Mouse (Mus musculus) neural tube, embryonic 12.5 days (tissue): ENCODE measurements at regions not wholly inside any gene's neighbourhood (a gene's known extent, or its start where the extent isn't known, plus 50 kb on each side); places are given as distances from the start of the nearest gene placed in this dataset.
A peak's percentile ranks its signal among the peaks of the same experiment; 100 is the strongest.

ENCODE experiments used
- ATAC-seq: fragments of 200-750 bp; cut with Nextera tagmentation; 2 replicates; pipeline ENCODE4 v1.8.0; 2017; ENCODE audit warnings: low read depth, mild to moderate bottlenecking, moderate TSS enrichment, moderate library complexity; ENCODE audit not compliant: low FRiP score
- H3K27ac ChIP-seq: fragments of 300-500 bp; sonication (generic); 2 replicates; pipeline ENCODE4 v1.5.1; 2016
- H3K27me3 ChIP-seq: fragments of 300-500 bp; sonication (generic); replicated peaks from 2 replicates; pipeline ENCODE4 v1.6.1; 2016; ENCODE audit warnings: mild to moderate bottlenecking
- H3K36me3 ChIP-seq: fragments of 300-500 bp; sonication (generic); 2 replicates; pipeline ENCODE4 v1.6.1; 2016; ENCODE audit warnings: mild to moderate bottlenecking
- H3K4me1 ChIP-seq: fragments of 300-500 bp; sonication (generic); 2 replicates; pipeline ENCODE4 v1.6.1; 2016
- H3K4me2 ChIP-seq: fragments of 300-500 bp; sonication (generic); replicated peaks from 2 replicates; pipeline ENCODE4 v1.6.1; 2016; ENCODE audit warnings: mild to moderate bottlenecking
- H3K4me3 ChIP-seq: fragments of 300-500 bp; sonication (generic); 2 replicates; pipeline ENCODE4 v1.5.1; 2016
- H3K9ac ChIP-seq: fragments of 300-500 bp; sonication (generic); 2 replicates; pipeline ENCODE4 v1.6.1; 2016; ENCODE audit warnings: mild to moderate bottlenecking
- H3K9me3 ChIP-seq: fragments of 300-500 bp; sonication (generic); 2 replicates; pipeline ENCODE4 v1.6.1; 2016; ENCODE audit warnings: mild to moderate bottlenecking
- WGBS: fragments of 180-500 bp; shearing (Covaris S2); methylation state at CpG from one replicate; pipeline ENCODE4 v1.1.7; 2016; 5-methylcytosine and 5-hydroxymethylcytosine counted together

- Histone ChIP-seq H3K27me3 (no peaks in the 10 kb centered on the region), H3K9ac (no peak overlapping the region), H3K4me2 (no peak overlapping the region), H3K27ac (no peak overlapping the region), H3K36me3 (no peaks in the 10 kb centered on the region), H3K9me3 (no peaks in the 10 kb centered on the region), H3K4me3 (no peak overlapping the region), H3K4me1 (no peaks in the 10 kb centered on the region)
- no peak for ATAC-seq
- 94% methylated on average over 1 of the region's 1 CpGs for WGBS
Observed at GRCm38 (mm10) chr3:143373501-143373900, 491.7 kb upstream of the Pkn2 start.

GRCm38 (mm10) chr3:143369002-143369401 is 487.2 kb upstream of the Pkn2 start:
- Histone ChIP-seq H3K9ac (no peak overlapping the region), H3K4me1 (no peaks in the 10 kb centered on the region), H3K27ac (no peak overlapping the region), H3K4me3 (no peak overlapping the region), H3K9me3 (no peaks in the 10 kb centered on the region), H3K27me3 (no peaks in the 10 kb centered on the region), H3K36me3 (no peaks in the 10 kb centered on the region), H3K4me2 (no peak overlapping the region)
- no peak for ATAC-seq
- WGBS, result 97% methylated on average over 1 of the region's 1 CpGs

- Histone ChIP-seq H3K27ac (no peak overlapping the region), H3K27me3 (no peaks in the 10 kb centered on the region), H3K36me3 (no peaks in the 10 kb centered on the region), H3K9me3 (no peaks in the 10 kb centered on the region), H3K4me3 (no peak overlapping the region), H3K9ac (no peak overlapping the region), H3K4me2 (no peak overlapping the region), H3K4me1 (no peaks in the 10 kb centered on the region)
- ATAC-seq, result no peak
- 90% methylated on average over 7 of the region's 7 CpGs for WGBS
Observed at GRCm38 (mm10) chr3:143340032-143340431, 458.2 kb upstream of the Pkn2 start.

- H3K4me3 ChIP-seq, result no peak overlapping the region
- no peak overlapping the region for H3K9ac ChIP-seq
- H3K9me3 ChIP-seq, result no peaks in the 10 kb centered on the region
- H3K27me3 ChIP-seq, result no peaks in the 10 kb centered on the region
- no peak for ATAC-seq
- 81% methylated on average over 3 of the region's 3 CpGs for WGBS
- no peak overlapping the region for H3K4me2 ChIP-seq
- no peaks in the 10 kb centered on the region for H3K4me1 ChIP-seq
- H3K36me3 ChIP-seq, result no peaks in the 10 kb centered on the region
- H3K27ac ChIP-seq, result no peak overlapping the region
Observed at GRCm38 (mm10) chr3:143333339-143333738, 451.5 kb upstream of the Pkn2 start.

DNA sequence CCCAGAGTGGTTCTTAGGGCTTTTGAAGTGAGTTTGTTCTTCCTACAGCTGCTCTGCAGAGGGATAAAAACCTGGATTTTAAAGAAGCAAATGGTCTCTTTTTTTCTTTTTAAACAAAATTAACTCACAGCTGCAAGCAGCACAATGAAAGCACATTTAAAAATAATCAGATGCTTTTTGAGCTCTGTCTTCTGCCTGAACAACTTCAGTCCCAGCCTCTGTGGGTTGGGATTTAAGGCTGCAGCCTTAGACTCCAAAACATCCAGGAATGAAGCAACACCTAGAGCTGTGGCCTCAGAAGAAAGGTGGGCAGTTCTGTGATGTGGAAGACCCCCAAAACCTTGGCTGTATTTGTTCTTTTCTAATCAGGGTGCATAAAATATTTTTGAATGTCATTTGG is 446.7 kb upstream of the Pkn2 start:
- no peaks in the 10 kb centered on the region for H3K36me3 ChIP-seq
- H3K27me3 ChIP-seq, result no peaks in the 10 kb centered on the region
- ATAC-seq, result no peak
- no peak overlapping the region for H3K4me3 ChIP-seq
- no peak overlapping the region for H3K27ac ChIP-seq
- H3K4me1 ChIP-seq, result no peaks in the 10 kb centered on the region
- H3K9me3 ChIP-seq, result no peaks in the 10 kb centered on the region
- H3K4me2 ChIP-seq, result no peak overlapping the region
- H3K9ac ChIP-seq, result no peak overlapping the region

- Histone ChIP-seq H3K9me3 (no peaks in the 10 kb centered on the region), H3K27ac (no peak overlapping the region), H3K4me1 (no peaks in the 10 kb centered on the region), H3K36me3 (no peaks in the 10 kb centered on the region), H3K27me3 (no peaks in the 10 kb centered on the region), H3K9ac (no peak overlapping the region), H3K4me3 (no peak overlapping the region), H3K4me2 (no peak overlapping the region)
- 71% methylated on average over 4 of the region's 4 CpGs for WGBS
- ATAC-seq, result no peak
Observed at GRCm38 (mm10) chr3:143327652-143328051, 445.8 kb upstream of the Pkn2 start.

- ATAC-seq, result no peak
- Histone ChIP-seq H3K36me3 (no peaks in the 10 kb centered on the region), H3K4me1 (no peaks in the 10 kb centered on the region), H3K4me2 (no peak overlapping the region), H3K27me3 (no peaks in the 10 kb centered on the region), H3K27ac (no peak overlapping the region), H3K4me3 (no peak overlapping the region), H3K9me3 (no peaks in the 10 kb centered on the region), H3K9ac (no peak overlapping the region)
- 69% methylated on average over 7 of the region's 7 CpGs for WGBS
Observed at GRCm38 (mm10) chr3:143316457-143316856, 434.7 kb upstream of the Pkn2 start.

GRCm38 (mm10) chr3:143291793-143292192 is 410.0 kb upstream of the Pkn2 start:
- Histone ChIP-seq H3K9me3 (no peaks in the 10 kb centered on the region), H3K27ac (no peak overlapping the region), H3K36me3 (no peaks in the 10 kb centered on the region), H3K27me3 (no peaks in the 10 kb centered on the region), H3K4me2 (no peak overlapping the region), H3K4me3 (no peak overlapping the region), H3K9ac (no peak overlapping the region), H3K4me1 (no peaks in the 10 kb centered on the region)
- WGBS, result 87% methylated on average over 4 of the region's 4 CpGs
- ATAC-seq, result no peak

- ATAC-seq, result no peak
- Histone ChIP-seq H3K27me3 (no peaks in the 10 kb centered on the region), H3K4me1 (no peaks in the 10 kb centered on the region), H3K9me3 (no peaks in the 10 kb centered on the region), H3K4me2 (no peak overlapping the region), H3K9ac (no peak overlapping the region), H3K36me3 (no peaks in the 10 kb centered on the region), H3K27ac (no peak overlapping the region), H3K4me3 (no peak overlapping the region)
- WGBS, result 89% methylated on average over 6 of the region's 6 CpGs
Observed at GRCm38 (mm10) chr3:143264132-143264531, 382.3 kb upstream of the Pkn2 start.

DNA sequence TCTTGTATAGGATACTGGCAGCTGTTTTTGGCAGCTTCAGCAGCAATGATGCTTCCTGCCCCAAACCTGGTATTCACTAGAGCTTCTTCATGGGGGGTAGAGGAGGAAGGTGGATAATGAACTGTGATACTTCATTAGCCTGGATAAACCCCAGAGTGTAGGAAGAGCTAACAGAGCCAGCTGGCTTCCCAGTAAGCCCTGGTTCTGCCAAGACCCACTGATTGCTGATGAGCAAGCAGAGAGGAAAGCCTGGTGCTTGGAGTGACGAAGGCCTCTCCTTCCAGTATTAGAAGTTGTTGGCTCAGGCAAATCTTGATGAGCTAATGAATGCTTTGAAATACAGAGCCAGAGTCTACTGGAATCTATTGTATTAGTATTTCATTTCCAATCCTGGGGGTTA is 370.8 kb upstream of the Pkn2 start:
- Histone ChIP-seq H3K9me3 (no peaks in the 10 kb centered on the region), H3K4me1 (no peaks in the 10 kb centered on the region), H3K4me2 (no peak overlapping the region), H3K36me3 (no peaks in the 10 kb centered on the region), H3K9ac (no peak overlapping the region), H3K4me3 (no peak overlapping the region), H3K27me3 (no peaks in the 10 kb centered on the region), H3K27ac (no peak overlapping the region)
- WGBS, result 91% methylated on average over 1 of the region's 1 CpGs
- no peak for ATAC-seq

DNA sequence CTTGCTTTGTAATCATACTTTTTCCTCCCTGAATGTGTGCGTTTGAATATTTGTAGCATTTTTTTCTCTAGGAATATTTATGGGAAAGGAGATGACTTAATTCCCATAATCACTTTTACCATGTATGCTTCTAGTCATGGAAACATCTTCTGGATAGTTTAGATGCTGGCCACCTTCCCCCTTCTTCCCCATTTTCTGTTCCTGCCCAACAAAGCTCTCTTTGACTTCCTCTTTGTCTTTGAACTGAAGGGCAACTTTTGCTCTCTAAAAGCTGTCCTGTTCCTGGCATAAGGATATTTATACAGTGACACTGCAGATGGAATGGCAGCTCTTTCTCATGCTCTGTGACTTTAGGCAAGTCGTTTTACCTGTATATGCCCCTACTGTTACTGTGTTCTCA is 370.2 kb upstream of the Pkn2 start:
- Histone ChIP-seq H3K4me1 (no peaks in the 10 kb centered on the region), H3K36me3 (no peaks in the 10 kb centered on the region), H3K9me3 (no peaks in the 10 kb centered on the region), H3K4me3 (no peak overlapping the region), H3K4me2 (no peak overlapping the region), H3K27me3 (no peaks in the 10 kb centered on the region), H3K9ac (no peak overlapping the region), H3K27ac (no peak overlapping the region)
- ATAC-seq, result no peak
- WGBS, result 79% methylated on average over 2 of the region's 2 CpGs

DNA sequence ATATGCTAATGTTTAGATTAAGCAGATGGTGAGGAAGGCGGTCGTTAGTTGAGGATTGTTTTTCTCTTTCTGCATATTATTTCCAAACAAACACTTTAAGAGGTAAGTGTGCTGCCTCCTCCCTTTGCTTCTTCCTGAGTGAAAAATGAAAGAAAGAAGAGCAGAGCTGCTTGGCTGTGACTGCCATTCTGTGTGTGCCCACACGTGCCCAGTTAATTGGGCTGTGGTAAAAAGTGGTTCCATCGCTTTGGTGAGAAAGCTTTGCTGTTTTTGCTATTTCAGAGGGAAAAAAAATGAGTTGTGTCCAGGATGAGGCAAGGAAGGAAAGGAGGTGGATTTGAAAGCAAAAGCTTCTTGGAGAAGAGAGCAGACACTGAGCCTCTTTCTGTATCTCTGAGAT is 360.9 kb upstream of the Pkn2 start:
- no peaks in the 10 kb centered on the region for H3K9me3 ChIP-seq
- H3K27me3 ChIP-seq, result no peaks in the 10 kb centered on the region
- H3K27ac ChIP-seq, result no peak overlapping the region
- no peaks in the 10 kb centered on the region for H3K36me3 ChIP-seq
- ATAC-seq, result no peak
- no peak overlapping the region for H3K4me3 ChIP-seq
- no peak overlapping the region for H3K9ac ChIP-seq
- H3K4me2 ChIP-seq, result no peak overlapping the region
- 73% methylated on average over 4 of the region's 4 CpGs for WGBS
- no peaks in the 10 kb centered on the region for H3K4me1 ChIP-seq

GRCm38 (mm10) chr3:143240545-143241383 is 359.0 kb upstream of the Pkn2 start:
- 78% methylated on average over 7 of the region's 7 CpGs for WGBS
- Histone ChIP-seq H3K4me1 (no peaks in the 10 kb centered on the region), H3K9ac (no peak overlapping the region), H3K4me2 (no peak overlapping the region), H3K4me3 (no peak overlapping the region), H3K9me3 (no peaks in the 10 kb centered on the region), H3K27ac (no peak overlapping the region), H3K27me3 (no peaks in the 10 kb centered on the region), H3K36me3 (no peaks in the 10 kb centered on the region)
- peak; percentile 37; the same call in 1 of the 2 replicates for ATAC-seq
